Mouse (Mus musculus) thymus, postnatal 4 days (tissue): ENCODE data around the gene Kdm6a.
A peak's percentile ranks its signal among the peaks of the same experiment; 100 is the strongest.

Experiments used
- DNase-seq: peaks from one replicate; pipeline ENCODE4 v3.0.0; 2021

Gene Kdm6a

DNA sequence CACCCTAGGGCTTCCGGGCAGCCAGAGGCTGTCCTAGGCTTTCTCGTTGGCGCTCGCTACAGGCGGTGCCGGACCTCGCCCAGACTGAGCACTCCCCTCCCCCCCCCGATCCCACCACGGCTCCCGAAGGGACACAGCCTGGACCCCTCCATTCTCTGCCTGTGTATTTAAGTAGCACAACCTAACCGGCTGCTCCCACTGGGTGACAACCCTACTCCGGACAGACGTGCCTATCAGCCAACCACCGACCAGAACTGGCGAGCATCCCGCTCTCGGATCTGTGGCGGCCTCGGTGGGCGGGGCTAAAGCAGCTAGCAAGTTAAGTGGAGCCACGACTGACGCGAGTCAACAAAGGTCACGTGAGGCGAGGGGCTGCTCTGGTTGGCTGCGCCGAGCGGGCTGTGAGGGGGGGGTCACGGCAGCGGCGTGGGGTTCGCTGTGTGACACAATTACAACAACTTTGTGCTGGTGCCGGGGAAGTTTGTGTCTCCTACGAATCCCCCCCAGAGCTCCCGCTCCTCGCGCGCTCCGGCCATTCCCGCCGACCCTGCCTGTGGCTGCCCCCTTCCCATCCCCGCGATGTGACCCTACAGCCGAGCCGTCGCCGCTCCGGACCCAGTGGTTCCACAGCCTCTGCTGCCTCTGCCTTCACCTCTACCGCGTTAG, at the start of gene Kdm6a:
Kdm6a (plus strand) TSS at position 384 of the 666 bp plus-strand sequence.
- peak; percentile 96 for DNase-seq

DNA sequence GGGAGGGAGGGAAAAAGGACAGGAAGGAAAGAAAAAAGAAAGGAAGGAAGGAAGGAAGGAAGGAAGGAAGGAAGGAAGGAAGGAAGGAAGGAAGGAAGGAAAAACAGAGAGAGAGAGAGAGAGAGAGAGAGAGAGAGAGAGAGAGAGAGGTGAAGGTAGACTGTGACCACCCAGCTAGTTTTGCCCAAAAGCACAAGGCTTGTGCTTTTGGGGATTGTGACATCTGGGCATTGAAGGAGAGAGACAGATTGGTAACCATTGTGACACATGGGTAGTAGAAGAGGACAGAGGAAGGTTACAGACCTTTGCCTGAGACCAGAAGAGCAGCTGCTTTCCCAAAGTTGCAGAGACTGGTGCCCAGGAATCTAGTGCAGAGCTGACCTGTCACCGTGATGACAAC, 16.8 kb upstream of the Kdm6a start, which contains the start of gene Dusp21:
Dusp21 (plus strand) TSS at position 301 of the 400 bp plus-strand sequence.
- no peak for DNase-seq

DNA sequence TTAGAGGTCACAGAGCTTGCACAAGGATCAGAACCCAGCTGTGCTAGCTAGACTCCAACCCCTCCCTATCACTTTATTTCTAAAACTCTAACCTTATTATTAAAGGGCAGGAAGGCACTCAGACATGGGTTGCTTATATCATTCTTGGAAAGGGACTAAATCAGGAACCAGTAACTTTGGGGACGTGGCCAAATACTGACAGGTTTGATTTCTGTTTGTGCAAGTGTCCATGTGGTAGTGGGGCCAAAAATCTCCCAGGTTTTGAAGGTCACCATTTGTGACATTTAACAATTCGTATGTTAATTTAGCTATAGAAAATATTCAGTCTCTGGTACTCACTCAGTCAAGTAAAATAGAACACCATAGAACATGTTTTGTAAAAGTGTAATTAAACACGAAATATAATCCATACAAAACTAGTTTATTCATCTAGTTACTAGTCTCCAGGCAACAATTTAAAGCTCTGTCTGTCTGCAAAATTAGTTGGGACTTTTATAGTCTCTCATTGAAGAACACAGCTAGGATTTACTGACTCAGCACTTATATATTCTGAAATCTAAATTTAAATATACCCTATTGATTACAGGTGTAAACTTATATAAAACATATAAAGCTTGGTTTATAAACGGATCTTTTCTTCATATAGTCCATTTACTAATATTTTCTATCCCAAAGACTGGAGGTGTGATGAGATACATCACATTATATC, 1.5 kb upstream of the Kdm6a start:
- no peak for DNase-seq

DNA sequence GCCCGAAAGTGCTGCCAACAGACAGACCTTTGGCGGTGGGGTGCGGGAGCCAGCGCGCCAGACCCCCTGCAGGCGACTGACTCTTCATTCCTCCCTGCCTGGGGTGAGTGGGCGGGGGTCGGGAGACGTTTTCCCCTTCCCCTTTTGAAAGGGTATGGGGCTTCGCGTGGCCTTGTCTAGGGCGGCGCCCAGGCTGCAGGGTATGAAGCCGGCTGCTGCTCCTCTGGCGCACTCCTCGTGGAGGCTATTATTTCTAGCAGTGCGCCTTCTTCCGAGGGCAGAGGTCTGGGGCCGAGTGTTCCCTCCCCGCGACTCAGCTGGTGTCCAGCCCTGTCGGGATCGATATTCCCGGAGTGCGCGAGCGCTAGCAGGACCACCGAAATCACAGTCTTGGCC, 581 bp upstream of the Kdm6a start:
- DNase-seq = peak; percentile 59

DNA sequence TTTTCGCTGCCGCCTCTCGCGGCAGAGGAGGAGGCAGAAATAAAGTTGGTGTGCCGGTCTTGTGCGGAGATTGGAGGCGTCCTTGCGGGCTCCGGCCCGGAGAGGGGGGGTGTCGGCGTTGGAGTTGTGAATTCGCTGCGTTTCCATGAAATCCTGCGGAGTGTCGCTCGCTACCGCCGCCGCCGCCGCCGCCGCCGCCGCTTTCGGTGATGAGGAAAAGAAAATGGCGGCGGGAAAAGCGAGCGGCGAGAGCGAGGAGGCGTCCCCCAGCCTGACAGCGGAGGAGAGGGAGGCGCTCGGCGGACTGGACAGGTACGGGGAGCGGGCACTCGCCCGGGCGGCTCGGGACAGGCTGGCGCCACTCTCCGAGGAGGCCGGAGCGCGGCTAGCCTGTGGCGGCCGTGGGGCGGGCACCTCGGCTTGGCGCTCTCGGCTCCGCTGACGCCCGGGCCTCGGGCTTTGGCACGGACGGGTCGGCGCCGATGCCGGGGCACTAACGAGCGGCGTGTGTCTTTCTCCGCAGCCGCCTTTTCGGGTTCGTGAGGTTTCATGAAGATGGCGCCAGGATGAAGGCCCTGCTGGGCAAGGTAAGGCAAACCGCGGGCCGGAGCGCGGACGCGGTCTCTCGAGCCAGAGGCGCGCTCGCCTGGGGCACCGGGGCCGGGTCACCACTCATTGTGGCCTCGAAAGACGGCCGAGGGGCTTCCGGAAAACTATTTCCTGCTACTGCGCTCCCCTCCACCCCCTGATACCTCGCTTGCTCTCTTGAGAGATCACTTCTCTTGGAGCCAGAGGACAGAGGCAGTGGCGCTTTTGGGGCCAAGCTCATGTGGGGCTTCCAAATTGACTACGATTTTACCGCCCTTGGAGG, 721 bp downstream of the Kdm6a start:
- DNase-seq = peak; percentile 70

DNA sequence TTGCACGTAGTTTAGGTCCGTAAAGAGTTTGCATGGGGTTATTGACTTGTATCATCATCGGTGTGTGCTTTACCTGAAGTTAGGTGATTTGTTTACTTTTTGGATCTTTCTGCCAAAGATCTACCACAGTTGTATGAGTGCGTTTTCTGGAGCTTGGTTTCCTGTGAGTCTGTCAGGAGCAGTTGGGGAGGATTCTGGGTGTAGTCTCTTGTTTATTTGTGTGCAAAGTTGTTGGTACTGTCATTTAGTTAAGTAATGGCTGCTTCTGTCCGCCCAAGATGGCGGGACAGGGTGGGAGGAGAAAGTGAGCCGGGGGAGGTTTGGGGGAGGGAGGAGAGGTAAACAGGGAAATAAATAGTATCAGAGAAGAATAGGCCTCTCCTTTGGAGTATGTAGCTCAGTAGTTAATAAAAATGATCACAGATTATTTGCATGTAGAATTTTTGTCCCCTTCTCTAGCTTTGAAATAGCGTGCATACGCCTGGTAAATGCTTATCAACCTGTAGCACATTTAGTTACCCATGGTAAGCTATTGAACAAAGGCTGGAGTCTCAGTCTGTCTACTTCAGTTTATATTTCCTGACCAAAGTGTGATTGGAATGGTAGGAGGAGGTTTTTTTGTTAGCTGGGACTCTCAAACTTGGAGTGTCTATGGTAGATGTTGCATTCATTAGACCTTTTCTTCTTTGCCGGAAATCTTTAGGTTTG, 1.7 kb downstream of the Kdm6a start:
- peak; percentile 21 for DNase-seq

DNA sequence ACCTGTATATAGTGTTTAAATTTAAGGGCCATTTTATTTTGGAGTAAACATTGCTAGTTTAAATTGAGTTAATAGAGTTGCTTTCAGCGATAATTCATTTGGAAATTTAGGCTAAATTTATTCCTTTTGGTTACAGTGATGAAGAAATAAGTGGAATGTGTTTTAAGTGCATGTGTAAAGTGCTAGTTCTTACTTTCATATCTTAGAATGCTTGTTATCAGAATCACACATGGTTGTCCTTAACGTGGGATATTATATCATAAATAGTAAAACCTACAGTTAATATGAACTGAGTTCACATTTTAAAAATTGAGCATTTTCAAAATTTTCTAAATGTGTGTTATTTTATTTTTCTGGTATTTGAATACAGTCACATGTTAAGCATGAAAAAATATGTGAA, 2.7 kb downstream of the Kdm6a start:
- DNase-seq = no peak

DNA sequence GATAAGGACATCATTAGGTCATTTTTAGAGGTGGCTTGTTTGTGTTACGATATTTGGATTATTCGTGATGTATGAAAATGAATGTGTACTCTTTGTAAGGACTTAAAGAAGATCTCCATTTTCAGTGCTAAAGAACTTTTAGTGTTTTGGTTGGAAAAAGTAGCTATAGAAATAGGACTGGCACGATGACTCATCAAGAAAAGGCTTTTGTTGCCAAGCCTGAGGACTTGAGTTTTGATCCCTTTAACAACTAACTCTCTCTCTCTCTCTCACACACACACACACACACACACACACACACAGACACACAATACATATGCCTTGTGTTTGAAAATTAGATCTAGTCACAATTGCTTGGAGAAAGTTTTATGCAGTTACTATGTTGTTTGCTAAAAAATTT, 4.6 kb downstream of the Kdm6a start:
- no peak for DNase-seq

DNA sequence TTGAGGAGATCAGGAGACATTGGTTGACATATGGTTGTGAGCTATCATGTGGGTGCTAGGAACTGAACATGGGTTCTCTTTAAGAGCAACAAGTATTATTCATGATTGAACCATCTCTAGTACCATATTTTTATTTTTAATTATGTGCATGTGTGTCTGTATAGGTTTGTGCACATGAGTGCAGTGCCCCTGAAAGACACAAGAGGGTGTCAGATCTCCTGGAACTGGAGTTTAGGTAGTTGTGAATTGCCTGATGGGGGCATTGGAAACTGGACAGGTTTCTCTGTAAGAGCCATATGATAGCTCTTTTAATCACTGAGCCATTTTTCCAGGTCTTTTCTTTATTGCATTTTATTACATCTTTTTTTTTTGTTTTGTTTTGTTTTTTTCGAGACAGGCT, 6.6 kb downstream of the Kdm6a start:
- peak; percentile 15 for DNase-seq

DNA sequence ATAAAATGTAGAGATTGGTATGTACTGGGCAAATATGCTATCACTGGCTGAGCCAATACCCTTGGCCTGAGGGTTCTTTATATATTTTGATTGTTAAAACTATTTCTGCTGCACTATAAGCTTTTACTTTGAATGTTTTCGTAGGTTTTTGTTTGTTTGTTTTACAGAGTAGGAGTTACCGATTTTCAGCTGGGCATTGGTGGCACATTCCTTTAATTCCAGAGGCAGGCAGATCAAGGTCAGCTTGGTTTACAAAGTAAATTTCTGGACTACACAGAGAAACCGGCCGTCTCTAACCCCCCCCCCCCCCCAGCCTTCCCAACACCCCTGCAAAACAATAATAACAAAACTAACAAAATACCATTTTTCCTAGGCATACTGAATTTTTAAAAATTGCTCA, 12.5 kb downstream of the Kdm6a start:
- DNase-seq = no peak

DNA sequence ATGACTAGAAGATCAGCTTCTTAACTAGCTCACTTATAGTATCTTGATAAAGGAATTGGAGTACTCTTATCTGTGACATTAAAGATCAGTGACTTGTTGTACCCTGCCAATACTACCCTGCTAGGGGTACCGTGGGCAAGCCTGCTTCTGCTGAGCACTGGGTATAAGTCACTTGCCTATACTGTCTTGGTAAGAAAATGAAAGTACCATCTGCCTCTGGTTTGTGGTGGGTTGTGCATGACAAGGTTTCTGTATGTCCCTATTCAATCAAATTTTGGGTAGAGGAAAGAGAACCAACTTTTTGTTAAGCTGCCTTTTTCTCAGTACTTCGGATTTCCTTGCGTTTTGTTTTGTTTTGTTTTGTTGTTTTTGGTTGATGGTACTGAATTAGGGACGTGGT, 15.4 kb downstream of the Kdm6a start:
- no peak for DNase-seq

DNA sequence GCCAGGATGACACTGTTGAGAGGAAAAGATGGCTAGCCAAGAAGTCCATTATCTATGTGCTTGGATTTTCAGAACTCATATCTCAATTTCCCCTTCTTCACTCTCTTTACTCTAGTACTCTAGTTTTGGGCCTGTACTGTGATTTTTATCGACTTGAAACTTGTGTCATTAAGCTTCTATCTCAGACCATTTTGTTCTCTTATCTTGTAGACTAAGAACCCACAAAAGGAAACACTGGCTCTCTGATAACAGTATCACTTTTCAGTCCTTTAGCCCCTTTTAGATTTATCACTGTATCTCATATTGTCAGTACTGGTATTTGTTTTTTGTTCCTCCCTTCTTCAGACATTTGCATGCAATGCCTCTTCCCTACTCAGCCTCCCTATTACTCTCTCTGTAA, 17.1 kb downstream of the Kdm6a start:
- DNase-seq = no peak

DNA sequence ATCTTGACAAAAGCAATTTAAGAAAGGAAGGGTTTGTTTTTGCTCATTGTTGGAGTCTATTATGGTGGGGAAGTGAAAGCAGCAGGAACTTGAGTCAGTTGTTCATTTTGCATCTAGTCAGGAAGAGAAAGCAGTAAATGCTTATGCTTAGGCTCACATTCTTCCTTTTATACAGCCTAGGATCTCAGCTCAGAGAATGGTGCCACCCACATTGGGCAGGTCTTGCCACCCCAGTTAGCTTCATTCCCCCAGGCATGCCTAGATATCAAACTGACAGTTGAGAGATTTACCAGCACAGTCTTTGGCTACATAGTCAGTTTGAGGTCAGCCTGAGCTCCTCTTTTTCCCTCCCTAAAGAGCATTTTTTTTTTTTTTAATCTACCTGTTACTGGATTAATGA, 24.8 kb downstream of the Kdm6a start:
- no peak for DNase-seq

DNA sequence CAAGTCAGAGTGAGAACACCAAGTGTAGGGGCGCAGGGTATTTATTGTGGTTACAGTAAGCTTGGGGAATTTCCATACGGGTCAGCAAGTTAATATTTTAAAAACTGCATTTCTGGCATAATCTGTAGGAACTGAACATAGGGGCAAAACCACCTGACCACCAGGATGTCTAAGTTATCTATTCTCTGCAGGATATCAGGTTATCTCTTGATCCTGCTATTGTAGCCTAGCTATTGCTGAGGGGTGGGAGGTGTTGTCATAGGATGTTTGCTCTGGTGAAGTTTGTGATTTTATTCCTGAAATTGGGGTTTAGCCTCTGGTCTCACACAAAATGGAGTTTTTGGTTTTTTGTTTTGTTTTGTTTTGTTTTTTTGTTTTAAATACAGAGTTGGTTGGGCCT, 25.9 kb downstream of the Kdm6a start:
- no peak for DNase-seq

DNA sequence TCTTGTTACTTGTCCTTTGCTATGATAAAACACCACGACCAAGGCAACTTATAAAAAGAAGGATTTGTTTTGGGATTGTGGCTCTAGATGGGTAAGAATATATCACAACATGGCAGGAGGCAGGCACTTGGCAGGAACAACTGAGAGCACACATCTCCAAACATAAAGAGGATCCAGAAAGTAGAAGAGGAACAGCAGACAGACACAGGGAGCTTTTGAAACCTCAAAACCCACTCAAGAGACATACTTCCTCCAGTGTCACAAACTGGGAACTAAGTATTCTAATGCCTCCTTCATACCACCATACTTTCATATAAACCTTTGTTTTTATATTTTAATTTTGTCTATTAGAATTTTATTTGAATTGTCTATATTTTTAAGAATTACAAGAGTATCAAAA, 77.2 kb downstream of the Kdm6a start:
- DNase-seq = no peak

DNA sequence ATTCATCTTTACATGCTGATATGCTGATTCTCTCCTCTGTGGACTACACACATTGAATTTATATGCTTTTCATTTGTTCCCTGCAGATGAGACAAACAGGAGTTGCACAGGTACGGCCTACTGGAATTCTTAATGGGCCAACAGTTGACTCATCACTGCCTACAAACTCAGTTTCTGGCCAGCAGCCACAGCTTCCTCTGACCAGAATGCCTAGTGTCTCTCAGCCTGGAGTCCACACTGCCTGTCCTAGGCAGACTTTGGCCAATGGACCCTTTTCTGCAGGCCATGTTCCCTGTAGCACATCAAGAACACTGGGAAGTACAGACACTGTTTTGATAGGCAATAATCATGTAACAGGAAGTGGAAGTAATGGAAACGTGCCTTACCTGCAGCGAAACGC, 88.2 kb downstream of the Kdm6a start:
- no peak for DNase-seq

DNA sequence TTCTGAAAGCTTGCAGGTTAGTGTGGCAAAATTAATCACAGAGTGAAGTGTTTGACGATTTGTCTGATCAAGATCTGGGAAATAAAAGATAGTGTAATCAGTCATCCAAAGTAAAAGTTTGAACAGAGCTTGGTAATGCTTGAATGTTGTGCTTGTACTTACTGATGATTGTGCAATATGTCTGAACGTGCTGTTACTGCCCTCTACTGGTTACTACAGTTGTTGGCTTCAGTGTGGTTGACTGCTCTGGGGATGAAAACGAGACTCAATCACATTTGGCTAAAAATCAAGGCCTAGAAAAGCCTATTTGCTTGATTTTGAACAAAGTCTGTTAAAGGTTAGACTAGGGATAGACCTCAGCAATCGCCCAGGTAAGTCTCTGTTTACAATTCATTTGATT, 92.4 kb downstream of the Kdm6a start:
- peak; percentile 14 for DNase-seq

DNA sequence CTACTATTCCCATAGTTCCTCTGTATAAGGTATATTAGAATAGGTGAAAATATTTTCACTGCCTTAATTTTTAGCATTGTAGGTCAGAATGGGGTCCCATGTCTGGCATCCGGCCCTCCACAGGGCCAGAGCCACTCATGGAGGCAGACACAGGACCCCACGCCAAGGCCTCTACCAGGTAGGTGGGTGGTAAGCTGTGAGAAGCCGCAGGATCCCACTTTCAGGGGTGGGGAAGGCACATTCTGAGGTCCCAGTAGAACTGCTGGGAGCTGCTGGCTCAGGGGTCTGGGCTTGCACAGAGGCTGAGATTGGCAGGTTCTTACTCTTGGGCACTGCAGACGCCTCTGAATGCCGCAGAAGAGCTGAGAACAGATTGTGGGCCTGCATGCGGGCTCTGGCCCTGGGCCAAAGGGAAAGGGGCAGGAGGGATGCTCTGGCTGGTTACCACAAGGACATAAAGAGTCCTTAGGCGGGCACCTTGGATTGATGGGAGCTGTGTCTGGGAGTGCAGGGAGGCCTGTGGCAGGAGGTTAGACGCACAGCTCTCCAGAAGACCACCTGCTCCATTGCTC, 95.9 kb downstream of the Kdm6a start:
- no peak for DNase-seq

DNA sequence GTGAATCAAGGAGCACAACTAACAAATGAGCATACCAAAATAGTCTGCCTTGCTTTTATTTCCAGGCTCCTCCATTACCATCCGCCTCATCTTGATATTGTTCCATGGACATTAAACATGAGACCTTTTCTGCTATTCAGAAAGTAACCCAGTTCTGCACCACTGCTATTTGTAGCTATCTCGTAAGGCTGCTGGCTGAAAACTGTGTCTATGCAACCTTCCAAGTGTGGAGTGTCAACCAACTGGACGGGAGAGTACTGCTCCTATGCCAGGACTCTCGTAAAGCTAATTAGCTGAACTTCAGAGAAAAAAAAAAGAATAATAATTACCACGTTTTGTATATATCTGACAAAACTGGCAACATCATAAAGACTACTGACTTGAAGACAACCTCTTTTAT, 116.2 kb downstream of the Kdm6a start:
- DNase-seq = no peak

DNA sequence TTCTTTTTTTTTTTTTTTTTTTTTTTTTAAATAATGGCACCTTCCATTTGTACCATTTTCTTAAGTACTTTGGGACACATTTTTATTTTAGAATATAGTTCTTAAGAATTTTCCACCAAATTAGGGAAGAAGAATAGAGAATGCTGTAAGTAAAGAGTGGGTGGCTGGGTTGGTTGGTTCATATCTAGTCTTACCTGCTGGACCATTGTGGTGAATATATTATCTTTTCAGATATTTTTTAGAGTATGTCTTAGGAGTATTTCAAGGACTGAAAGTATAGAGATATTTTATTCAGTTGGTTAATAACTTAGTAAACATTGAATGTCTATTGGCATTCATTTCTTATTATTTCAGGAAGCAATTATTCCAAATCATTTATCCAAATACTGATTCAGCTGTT, 117.8 kb downstream of the Kdm6a start:
- DNase-seq = no peak
